Mouse (Mus musculus) layer of hippocampus, adult 2 months (tissue): ENCODE data around the gene Nmnat1. TPM values are rescaled to one million over a fixed set of nuclear protein-coding genes. Genes with fewer than 3 reads are reported as not detected.

Source experiments
- DNase-seq, 2 experiments: peaks; one replicate each; pipeline ENCODE4 v3.0.0; 2022; ENCODE audit warnings: low spot score in 2 of 2
- H3K27ac ChIP-seq: fragments of 200-600 bp; 2 replicates; pipeline ENCODE4 v1.8.1; 2022
- H3K4me3 ChIP-seq: fragments of 200-600 bp; 2 replicates; pipeline ENCODE4 v1.8.1; 2022; ENCODE audit warnings: mild to moderate bottlenecking
- CTCF ChIP-seq: fragments of 200-600 bp; conservative IDR thresholded peaks from 2 replicates; pipeline ENCODE4 v1.8.1; 2022; ENCODE audit warnings: antibody characterized with exemption, mild to moderate bottlenecking, moderate library complexity
- total RNA-seq, 2 experiments: library from RNA; stranded (reverse); gene quantifications; 2 replicates each; pipeline ENCODE4 v1.2.3; 2021

Gene Nmnat1
- total RNA-seq, 2 experiments from 2014 or later: 8.9 to 9.0 TPM

GRCm38 (mm10) chr4:149512072-149512471, 27.1 kb upstream of the Nmnat1 start:
- TF ChIP-seq CTCF: no peak
- Histone ChIP-seq H3K4me3 (no peak overlapping the region), H3K27ac (no peak overlapping the region)
- no peak for DNase-seq

DNA sequence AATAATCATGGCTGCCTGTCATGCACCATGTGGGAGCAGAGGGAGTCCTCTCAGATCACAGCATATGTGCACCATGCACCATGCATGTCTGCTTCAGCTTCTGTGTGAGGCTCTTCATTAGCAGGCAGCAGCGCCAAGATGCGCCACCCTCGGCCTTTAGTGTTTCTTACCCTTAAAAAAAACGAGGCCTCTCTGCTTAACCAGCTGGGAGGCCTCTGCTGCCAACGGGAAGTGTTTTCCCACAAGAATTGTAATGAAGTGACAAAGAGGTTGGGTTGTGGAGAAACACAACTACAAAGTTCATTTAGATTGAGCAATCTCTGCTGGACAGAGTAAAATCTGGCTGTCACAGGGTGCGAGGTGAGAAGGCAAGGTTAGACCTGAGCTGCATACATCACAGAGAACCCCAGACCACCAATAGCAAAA, 26.2 kb upstream of the Nmnat1 start:
- peak in 1 of 2 experiments; percentile 19 for DNase-seq
- no peak for TF ChIP-seq CTCF
- Histone ChIP-seq H3K27ac (peak overlapping the region; percentile 37), H3K4me3 (no peak overlapping the region)

- H3K27ac ChIP-seq: no peak overlapping the region
- no peak for TF ChIP-seq CTCF
These were observed 21.9 kb upstream of the Nmnat1 start for GRCm38 (mm10) chr4:149506904-149507303.

DNA sequence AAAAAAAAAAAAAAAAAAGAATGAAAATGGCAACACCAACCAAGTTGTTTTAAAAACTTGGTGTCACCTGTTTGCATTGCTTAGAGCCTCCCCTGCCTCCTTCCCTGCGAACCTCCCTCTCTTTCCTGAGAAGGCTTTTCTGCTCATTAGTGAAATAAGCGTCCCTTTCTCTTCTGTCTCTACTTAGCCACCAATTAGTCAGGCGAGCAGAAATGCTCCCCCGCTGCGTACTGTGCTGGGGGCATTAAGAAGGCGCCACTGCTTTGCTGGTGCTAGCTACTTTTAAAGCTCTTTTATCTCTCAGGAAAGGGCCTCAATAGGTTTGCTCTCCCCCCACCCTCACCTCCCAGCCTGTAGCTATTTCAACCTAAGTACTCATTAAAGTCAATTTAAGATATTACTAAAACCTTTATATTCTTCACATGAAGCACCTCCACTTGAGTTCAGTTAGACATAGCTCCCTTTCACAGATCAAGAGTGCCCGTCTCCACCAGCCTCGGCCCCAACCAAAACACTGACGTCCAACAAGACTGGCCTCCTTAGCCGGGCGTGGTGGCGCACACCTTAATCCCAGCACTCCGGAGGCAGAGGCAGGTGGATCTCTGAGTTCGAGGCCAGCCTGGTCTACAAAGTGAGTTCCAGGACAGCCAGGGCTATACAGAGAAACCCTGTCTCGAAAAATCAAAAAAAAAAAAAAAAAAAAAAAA, 20.4 kb upstream of the Nmnat1 start:
- Histone ChIP-seq H3K27ac (peak overlapping the region; percentile 75; the same call in 1 of the 2 replicates), H3K4me3 (no peak overlapping the region)
- DNase-seq: peak in 1 of 2 experiments; percentile 16
- no peak for TF ChIP-seq CTCF

More at GRCm38 (mm10) chr4:149506904-149507303, 21.9 kb upstream of the Nmnat1 start:
- H3K4me3 ChIP-seq: no peak overlapping the region
- DNase-seq: no peak

- TF ChIP-seq CTCF: no peak
- Histone ChIP-seq H3K4me3 (no peak overlapping the region), H3K27ac (peak overlapping the region; percentile 75)
- DNase-seq: no peak
These were observed 19.9 kb upstream of the Nmnat1 start for GRCm38 (mm10) chr4:149504858-149505257.

DNA sequence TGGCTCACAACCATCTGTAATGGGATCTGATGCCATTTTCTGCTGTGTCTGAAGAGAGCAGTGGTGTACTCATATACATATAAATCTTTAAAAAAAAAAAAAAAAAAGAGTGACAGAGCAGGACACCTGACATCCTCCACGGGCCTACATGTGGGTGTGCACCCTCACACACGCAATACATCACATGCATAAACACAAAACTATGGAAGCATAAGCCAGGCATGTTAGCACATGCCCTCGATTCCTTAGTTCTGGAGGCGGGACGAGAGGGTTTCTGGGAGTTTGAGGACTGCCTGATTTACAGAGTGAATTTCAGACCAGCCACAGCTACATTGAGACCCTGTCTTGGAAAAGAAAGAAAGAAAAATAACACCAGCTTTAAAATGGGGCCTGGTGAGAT, 19.4 kb upstream of the Nmnat1 start:
- no peak for TF ChIP-seq CTCF
- DNase-seq: no peak

GRCm38 (mm10) chr4:149499790-149500189, 14.8 kb upstream of the Nmnat1 start:
- Histone ChIP-seq H3K27ac (no peak overlapping the region), H3K4me3 (no peak overlapping the region)
- TF ChIP-seq CTCF: no peak
- DNase-seq: no peak

More for the DNA sequence above, 19.4 kb upstream of the Nmnat1 start:
- Histone ChIP-seq H3K27ac (peak overlapping the region; percentile 75), H3K4me3 (no peak overlapping the region)

- DNase-seq: no peak
- TF ChIP-seq CTCF: no peak
- Histone ChIP-seq H3K4me3 (no peak overlapping the region), H3K27ac (no peak overlapping the region)
These were observed 13.9 kb upstream of the Nmnat1 start for GRCm38 (mm10) chr4:149498901-149499300.

DNA sequence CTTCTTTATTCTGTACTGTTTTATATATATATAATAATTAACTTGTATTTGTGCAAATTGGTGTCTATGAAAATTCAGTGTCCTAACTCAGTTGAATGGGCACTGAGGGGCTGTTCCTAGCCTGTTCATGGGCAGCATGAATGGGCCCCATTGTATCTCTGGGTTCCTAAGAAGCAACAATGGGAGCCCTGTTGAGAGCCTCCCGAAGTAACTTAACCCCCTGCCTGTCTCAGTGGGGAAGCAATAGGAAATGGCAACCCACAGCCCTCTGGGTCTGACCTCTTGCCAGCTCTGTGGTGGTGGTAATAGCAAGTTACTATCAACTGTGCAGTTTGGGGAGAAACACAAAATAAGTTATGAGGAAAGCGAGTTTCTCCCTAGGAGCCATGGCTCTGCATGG, 11.6 kb upstream of the Nmnat1 start:
- Histone ChIP-seq H3K4me3 (no peak overlapping the region), H3K27ac (peak overlapping the region; percentile 88)
- TF ChIP-seq CTCF: no peak
- DNase-seq: peak in 1 of 2 experiments; percentile 33

GRCm38 (mm10) chr4:149491151-149491550, 6.1 kb upstream of the Nmnat1 start:
- DNase-seq: no peak

DNA sequence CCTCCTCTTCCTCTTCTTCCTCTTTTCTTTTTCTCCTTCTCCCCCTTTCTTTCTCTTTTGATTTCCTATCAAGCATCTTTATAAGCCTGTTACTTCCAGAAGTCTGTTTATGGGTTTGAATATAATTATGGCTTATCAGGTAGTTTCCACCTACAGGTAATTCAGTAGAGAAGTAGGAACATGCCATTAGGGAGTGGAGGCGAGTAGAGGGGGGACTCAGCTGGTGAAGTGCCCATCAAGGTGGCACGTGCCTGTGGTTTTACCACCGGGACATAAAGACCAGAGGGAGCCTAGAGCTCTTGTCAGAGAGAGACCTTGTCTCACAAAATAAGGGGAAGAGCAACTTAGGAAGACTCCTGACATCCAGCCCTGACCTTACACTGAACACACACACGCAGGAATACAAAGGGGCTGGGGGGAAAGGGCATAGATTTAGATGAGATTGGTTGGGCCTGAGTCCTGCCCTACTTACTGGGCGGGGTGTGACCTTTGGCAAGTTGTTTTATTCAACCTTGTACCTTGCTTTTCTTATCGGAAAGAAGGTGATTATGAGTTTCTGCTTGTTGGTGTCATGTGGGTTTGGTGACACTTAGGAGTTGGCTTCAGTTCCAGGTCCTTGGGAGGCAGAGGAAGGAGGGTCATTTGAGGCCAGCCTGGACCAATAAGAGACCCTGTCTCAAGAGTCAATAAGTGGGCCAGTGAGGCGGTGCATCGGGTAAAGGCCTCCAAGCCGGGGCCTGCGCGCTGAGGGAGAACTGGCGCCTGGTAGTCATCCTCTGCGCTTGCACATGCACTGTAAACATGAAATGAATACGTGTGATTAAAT, 4.6 kb upstream of the Nmnat1 start:
- no peak for TF ChIP-seq CTCF
- Histone ChIP-seq H3K27ac (no peak overlapping the region), H3K4me3 (no peak overlapping the region)
- no peak for DNase-seq

More at GRCm38 (mm10) chr4:149491151-149491550, 6.1 kb upstream of the Nmnat1 start:
- no peak overlapping the region for H3K27ac ChIP-seq
- no peak overlapping the region for H3K4me3 ChIP-seq
- TF ChIP-seq CTCF: peak; percentile 62

GRCm38 (mm10) chr4:149487729-149488128, 2.7 kb upstream of the Nmnat1 start:
- Histone ChIP-seq H3K4me3 (no peak overlapping the region), H3K27ac (no peak overlapping the region)
- TF ChIP-seq CTCF: no peak
- DNase-seq: no peak

DNA sequence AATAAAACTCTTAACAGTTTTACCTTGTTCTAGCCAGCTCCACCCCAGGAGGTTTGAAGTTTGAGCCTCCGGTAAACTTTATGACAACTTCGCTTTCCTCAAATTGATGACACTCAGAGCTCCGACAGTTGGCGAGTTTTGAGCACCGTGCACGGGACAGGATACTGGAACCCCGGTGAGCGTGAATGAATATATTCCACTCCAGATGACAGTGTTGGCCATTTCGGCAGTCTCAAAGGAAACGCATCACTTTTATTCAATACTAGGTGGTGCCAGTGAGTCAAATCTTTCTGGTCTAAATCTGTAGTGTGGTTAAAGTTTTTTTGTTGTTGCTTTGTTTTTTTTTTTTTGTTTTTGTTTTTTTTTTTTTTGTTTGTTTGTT, 814 bp upstream of the Nmnat1 start:
- Histone ChIP-seq H3K4me3 (peak overlapping the region; percentile 98), H3K27ac (peak overlapping the region; percentile 72)
- DNase-seq: no peak
- TF ChIP-seq CTCF: peak; percentile 75

DNA sequence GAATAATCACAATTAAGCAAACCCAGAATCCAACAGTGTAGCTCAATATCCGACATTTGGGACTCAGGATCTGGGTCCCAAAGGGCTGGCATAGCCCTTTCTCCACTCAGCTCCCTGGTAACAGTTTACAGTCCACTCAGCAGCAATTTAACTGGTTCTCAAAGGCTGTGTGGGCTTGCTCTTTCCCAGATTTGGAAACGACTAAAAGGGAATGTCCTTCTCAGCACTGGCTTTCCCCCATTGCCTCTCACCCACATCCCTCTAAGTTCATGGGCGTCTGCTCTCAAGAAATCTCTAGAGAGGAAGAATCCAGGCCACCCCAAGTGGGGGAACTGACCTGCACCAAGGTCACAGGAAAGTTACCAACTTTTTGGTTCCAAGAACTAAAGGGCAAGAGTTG, 436 bp downstream of the Nmnat1 start:
- Histone ChIP-seq H3K4me3 (peak overlapping the region; percentile 98), H3K27ac (peak overlapping the region; percentile 72)
- no peak for TF ChIP-seq CTCF
- peak in 1 of 2 experiments; percentile 15 for DNase-seq
